Mouse (Mus musculus) embryo, embryonic 9.5 days (tissue): ENCODE data around the gene Aspa.
"Not testable (repeated sequence)": the region's sequence is repeated elsewhere in the genome, so short reads cannot be mapped to it uniquely, and the experiment has no call there.

Experiments used
- DNase-seq: peaks from one replicate; pipeline ENCODE4 v3.0.0-alpha.2; 2017; ENCODE audit errors: extremely low spot score

Gene Aspa

DNA sequence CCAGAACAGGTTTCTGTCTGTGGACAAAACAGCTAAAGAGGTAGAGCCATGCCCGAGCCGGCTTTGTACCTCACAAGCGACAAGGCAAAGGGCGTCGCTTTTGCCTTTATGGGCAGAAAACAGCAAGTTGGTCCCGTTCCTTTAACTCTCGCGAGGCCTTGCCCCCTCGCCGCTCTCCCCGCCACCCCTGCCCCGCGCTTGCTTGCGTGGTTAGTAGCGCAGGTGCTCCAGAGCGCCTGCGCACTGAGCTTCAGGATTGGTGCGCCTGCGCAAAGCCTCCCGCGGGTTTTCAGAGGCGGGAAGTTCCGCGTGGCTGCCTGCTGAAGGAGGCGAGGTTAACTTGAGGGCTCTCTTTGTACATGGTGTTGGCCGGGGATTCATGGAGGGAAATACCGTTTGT is at the start of gene Aspa, which contains the start of the genes Gm49340 and Spata22:
Aspa (minus strand) TSS at position 155 of the 400 bp plus-strand sequence.
Gm49340 (plus strand) TSS at position 300 of the 400 bp plus-strand sequence.
Spata22 (plus strand) TSS at position 300 of the 400 bp plus-strand sequence.
- DNase-seq, result no peak

- DNase-seq, result no peak
These were observed 41.5 kb upstream of the Aspa start, which contains the start of gene Olfr376 for GRCm38 (mm10) chr11:73370946-73371345. Gene Olfr376 (plus strand): TSS chr11:73371246.

GRCm38 (mm10) chr11:73350483-73350882 is 21.1 kb upstream of the Aspa start, which contains the start of gene Olfr20:
Gene Olfr20 (plus strand): TSS chr11:73350783.
- no peak for DNase-seq

- DNase-seq, result no peak
These were observed 7.5 kb upstream of the Aspa start for GRCm38 (mm10) chr11:73336919-73337318.

DNA sequence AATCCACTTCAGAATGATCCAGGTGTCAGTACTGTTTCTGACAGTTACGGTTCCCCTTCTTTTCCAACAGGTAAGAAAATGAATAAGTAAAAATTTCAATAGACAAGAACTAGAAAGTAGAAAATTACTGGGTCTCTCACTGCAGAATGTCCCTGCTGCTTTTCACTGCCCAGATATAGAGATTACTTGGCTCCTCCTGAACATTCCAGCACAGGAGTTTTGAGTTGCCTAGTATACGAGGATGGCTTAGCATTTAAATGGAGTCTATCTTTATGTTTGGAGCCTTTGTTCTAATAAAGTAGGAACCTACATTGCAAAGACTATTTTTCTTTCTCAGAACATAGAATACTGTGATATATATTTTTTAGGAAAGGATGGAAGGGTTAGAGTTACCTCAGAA is 4.0 kb upstream of the Aspa start:
- no peak for DNase-seq

DNA sequence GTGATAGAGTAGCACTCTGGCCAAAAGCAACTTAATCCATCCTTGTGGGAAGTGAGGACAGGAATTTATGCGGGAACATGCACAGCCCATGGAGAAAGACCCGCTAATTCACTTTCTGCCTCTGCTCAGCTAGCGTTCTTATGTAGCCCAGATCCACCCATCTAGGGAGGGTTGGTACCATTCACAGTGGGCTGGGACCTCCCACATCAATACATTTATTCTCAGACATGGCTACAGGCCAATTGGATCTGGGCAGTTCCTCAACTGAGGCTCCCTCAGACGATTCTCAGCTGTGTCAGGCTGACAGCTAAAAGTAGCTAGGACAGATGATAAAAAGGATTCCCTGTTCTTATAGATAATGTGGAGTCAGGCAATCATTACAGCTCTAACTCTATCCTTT is 2.0 kb downstream of the Aspa start:
- no peak for DNase-seq

DNA sequence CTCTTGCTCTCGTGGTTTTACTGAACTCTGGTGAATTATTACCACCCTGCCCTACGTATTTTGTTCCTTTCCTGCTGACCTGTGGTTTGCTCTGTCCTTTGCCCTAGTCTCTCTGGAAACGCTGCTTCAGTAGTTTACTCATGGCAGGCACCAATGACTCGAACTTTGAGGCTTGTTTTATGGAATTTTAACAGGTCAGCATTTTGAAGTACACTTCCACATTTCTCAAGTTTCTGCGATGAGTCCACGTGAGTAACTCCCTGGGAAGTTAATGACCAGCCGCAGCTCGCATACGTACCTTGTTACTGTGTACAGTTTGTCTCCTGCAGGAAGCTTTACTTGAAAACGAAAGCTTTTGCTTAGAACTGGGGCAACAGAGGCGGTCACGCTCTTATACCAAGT is 2.9 kb downstream of the Aspa start:
- no peak for DNase-seq

DNA sequence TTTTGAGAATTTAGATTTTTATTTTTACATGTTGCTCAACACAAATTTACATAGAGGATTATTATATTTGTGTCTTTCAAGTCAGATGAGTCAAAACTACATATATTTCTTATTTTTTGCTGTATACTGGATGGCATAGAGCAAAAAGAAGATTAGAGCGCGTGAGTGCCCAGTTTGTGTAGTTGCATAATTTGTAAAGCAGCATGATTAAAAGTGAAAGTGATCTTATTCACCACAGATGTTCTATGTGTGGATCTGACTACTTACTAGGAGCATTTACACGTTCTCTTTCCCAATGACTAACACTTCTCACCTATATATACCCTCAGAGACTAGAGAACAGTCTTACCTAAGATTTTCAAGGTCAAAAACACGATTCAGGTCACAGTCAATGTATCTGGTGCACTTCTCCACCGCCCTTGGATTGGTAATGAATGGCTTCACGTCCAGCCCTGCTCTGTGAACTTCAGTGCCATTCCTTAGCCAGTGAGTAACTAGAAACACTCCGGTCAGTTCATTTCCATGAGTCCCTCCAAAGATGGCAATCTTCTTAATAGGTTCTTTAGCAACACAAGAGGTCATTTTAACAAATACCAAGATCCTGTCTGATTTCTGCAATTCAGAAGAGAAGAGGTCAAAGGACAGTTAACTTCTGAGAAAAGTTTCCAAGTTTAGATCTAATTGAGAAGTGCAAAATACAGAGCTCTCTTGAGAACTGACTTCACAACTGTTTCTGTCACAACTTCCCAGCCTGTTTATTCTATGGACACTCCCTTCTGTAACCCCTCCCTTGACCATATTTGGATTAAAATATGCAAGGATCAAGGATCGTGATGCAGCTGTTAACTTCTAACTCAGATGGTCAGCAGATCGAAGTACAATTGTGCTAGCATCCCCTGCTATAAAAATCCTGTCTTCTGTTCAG is 5.2 kb downstream of the Aspa start:
- no peak for DNase-seq

DNA sequence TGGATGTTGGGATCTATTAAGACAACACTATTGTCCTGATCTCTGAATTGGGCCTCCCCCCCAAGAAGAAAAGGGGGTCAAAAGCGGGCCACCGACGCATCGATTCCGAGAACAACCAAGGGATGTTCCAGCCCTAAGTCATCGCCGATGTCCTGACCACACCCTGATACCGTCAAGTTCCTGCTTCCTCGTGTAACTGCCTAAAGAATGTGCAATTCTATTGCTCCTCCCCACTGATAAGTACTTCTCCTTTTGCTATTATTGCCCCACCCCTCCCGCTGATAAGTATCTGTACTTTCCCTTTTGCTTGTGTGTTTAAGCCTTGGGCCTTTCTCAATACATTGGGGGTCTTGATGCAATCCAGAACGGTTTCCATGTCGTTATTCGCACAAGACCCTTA is 8.3 kb downstream of the Aspa start:
- not testable (repeated sequence) for DNase-seq

DNA sequence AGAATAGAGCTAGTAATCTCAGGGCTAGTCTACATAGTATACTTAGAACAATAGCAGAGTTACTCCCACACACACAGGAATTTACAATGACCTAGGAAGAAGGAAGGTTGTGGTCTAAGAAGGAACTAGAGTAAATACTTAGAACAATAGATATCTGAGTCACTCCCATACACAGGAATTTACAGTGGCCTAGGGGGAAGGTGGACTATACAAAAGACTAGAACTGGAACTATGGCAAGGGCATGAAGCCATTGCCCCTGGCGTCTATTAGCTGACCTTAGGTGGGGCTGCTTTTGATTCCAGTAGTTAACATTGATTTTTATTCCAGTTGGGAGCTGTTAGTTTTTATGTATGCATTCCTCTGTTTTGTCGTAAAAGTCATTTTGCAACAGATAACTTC is 10.8 kb downstream of the Aspa start:
- not testable (repeated sequence) for DNase-seq

DNA sequence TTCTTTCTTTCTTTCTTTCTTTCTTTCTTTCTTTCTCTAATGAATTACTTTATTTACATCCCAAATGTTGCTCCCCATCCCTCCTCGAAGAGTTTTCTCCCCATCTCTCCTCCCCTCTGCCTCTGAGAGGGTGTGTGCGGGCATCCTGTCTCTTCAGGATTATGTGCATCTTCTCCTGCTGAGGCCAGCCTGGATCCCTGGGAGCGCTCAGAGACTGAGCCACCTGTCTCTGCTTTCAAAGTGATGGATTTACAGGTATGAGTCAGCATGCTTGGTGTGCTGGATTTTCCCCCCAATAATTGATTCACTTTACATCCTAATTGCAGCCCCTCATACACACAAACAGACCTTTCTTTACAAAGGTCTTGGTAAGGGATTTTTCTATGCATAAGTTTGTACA is 13.4 kb downstream of the Aspa start:
- DNase-seq, result no peak

DNA sequence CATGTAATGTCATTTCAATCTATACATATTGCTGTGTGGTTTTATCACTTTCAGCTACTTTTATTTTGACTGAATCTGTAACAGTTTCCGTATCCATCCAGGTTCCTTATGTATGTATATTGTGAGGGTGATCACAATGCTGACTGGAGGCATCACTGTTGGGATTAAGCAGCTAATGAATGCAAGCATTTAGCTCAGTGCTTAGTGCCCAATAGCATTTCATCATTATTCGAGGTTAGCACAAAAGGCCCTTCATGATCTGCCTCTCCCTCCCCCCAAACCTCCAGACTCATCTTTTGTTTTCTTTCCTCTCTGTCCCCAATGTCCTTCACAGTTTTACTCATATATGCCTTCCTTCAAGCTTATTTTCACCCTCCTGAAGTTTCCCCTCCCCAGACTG is 26.3 kb downstream of the Aspa start:
- DNase-seq, result no peak

GRCm38 (mm10) chr11:73289621-73290020 is 39.8 kb downstream of the Aspa start:
- DNase-seq, result no peak

GRCm38 (mm10) chr11:73284351-73284750 is 45.0 kb downstream of the Aspa start:
- DNase-seq, result no peak

GRCm38 (mm10) chr11:73283926-73284325 is 45.5 kb downstream of the Aspa start:
- DNase-seq, result no peak

- no peak for DNase-seq
These were observed 46.0 kb downstream of the Aspa start for GRCm38 (mm10) chr11:73283369-73283768.

- DNase-seq, result peak; percentile 54
These were observed 47.8 kb downstream of the Aspa start for GRCm38 (mm10) chr11:73281528-73282027.

DNA sequence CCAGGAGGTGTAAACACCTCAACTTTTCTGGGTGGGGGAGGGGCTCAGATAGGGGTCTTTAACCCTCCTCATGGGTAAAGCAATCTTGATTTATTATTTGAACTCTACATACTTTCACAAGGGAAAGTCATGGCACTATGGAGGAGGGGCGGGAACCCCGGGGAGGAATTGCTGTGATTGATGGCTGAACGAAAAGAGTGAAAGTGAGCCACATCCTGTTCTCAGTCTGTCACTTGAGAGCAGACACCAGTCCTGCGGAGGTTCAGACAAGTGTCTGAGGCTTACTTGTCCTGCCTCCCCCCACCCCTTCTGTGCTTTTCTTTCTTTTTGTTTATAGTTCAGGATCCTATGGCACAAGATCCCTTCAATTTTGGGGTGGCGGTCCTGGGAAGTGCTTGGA is 48.7 kb downstream of the Aspa start:
- peak; percentile 18 for DNase-seq

DNA sequence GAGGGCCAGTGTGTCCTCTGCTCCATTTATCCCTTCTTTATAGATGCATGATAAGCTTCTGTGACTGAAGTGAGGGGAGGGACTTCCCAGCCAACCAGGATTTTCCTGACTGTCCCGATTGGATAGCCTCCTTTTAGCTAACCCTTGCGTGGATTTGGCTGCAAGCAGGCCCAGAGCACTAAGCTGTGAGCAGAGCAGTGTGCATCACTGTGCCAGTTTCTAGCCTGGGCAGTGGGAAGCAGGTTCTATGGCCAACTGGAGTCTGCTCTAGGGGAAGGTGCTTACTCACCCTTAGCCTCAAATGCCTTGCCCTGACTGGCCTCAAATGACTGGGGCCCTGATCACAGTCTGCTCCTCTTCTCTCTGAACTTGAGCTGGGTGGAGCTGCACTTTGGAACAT is 54.6 kb downstream of the Aspa start:
- DNase-seq, result no peak

GRCm38 (mm10) chr11:73267267-73267666 is 62.1 kb downstream of the Aspa start, which contains the start of gene Trpv3:
Gene Trpv3 (plus strand): TSS chr11:73267388.
- DNase-seq, result no peak

- no peak for DNase-seq
These were observed 68.0 kb downstream of the Aspa start for GRCm38 (mm10) chr11:73261385-73261784.

DNA sequence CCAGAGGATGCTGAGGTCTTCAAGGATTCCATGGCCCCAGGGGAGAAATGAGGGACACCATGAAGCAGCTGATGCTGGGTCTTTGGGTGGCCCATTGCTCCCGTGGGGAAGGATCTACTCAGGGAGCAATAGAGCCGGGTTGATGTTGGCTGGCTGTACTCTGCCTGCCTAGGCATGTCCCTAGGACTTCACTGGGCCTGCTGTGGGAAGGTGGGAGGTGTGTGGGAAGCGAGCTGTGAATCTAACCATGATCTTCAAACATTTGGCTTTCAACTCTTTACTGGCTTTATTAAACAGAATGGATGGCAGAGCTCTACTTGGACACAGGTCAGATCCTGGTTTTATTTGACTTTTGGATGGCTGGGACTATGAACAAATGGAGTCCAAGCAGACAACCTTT is 68.9 kb downstream of the Aspa start:
- no peak for DNase-seq

- no peak for DNase-seq
These were observed 70.7 kb downstream of the Aspa start for GRCm38 (mm10) chr11:73258664-73259063.
